Mouse (Mus musculus): ENCODE results near the gene Ubn2. TPM values are rescaled to one million over a fixed set of nuclear protein-coding genes. Genes with fewer than 3 reads are reported as not detected.

Gene Ubn2
- polyA plus RNA-seq (2015; fragmentation: Nextera tagmentation; extraction: Ambion mirVana): 15.9 and 16.3 TPM in 2 replicates

GRCm38 (mm10) chr6:38433261-38434033, at the start of gene Ubn2:
Gene Ubn2 (plus strand): TSS chr6:38433950.

DNA sequence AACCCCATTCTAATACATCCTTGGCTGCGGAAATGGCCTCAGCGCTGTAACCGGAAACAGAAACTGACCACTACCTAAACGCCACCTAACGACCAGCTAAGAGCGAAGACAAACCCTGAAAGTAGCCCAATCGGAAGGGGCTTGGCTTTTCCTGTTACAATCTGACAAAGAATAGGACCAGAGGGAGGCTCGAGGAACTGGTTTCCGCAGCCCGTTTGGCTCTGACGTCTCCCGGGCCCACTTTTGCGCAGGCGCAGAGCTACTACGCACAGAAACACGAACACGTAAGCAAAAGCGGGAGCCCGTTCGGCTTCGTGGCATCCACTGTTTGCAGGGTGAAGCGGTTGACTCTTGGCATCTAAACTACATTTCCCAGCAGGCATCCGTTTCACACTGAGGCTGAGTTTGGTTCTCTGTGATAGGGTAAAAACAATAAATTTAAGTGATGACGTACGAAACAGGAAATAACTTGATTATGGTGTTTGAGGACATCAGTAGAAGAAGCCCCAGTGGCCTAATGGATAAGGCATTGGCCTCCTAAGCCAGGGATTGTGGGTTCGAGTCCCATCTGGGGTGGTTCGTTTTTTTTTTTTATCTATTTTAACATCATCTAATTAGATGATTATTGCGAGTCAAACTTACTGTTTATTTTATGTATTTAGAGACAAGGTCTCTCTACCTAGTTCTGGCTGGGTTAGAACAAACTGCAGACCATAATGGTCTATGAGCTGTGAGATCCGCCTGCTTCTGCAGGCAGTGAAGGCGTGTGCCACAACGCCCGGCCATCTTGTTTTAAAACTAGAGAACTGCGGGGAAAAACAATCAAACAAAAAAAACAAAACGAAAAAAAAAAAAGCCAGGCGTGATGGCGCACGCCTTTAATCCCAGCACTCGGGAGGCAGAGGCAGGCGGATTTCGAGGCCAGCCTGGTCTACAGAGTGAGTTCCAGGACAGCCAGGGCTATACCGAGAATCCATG, 100.0 kb downstream of the Ubn2 start, which contains the start of gene Fmc1:
Gene Fmc1 (plus strand): TSS at position 75 of the 978 bp plus-strand sequence.

GRCm38 (mm10) chr6:38551062-38551988, 117.6 kb downstream of the Ubn2 start, which contains the start of gene Luc7l2:
Gene Luc7l2 (plus strand): TSS chr6:38551334.

Small RNA genes within 50 kb of the gene (microRNA-seq; reads per million reads assigned to microRNA genes)
- gene Mir7670: not detected

Other genes starting within 250 kb of the Ubn2 start
- gene D630045J12Rik, start 179.9 kb upstream of the Ubn2 start, polyA plus RNA-seq (2015; fragmentation: Nextera tagmentation; extraction: Ambion mirVana): 7.8 and 9.5 TPM in 2 replicates
- 3.3 and 3.4 TPM in 2 replicates for gene Zc3hav1l, start 134.7 kb upstream of the Ubn2 start, polyA plus RNA-seq (2015; fragmentation: Nextera tagmentation; extraction: Ambion mirVana)
- gene Zc3hav1, start 79.3 kb upstream of the Ubn2 start, polyA plus RNA-seq (2015; fragmentation: Nextera tagmentation; extraction: Ambion mirVana): 2.5 and 2.7 TPM in 2 replicates
- gene Ttc26, start 52.5 kb upstream of the Ubn2 start, polyA plus RNA-seq (2015; fragmentation: Nextera tagmentation; extraction: Ambion mirVana): 3.0 and 3.3 TPM in 2 replicates
- 267 and 293 TPM in 2 replicates for gene Fmc1, start 99.6 kb downstream of the Ubn2 start, polyA plus RNA-seq (2015; fragmentation: Nextera tagmentation; extraction: Ambion mirVana)
- 35.8 and 39.6 TPM in 2 replicates for gene Luc7l2, start 117.4 kb downstream of the Ubn2 start, polyA plus RNA-seq (2015; fragmentation: Nextera tagmentation; extraction: Ambion mirVana)
- gene Klrg2, start 203.3 kb downstream of the Ubn2 start, polyA plus RNA-seq (2015; fragmentation: Nextera tagmentation; extraction: Ambion mirVana): 0.30 and 0.45 TPM in 2 replicates
- gene Clec2l, start 229.1 kb downstream of the Ubn2 start, polyA plus RNA-seq (2015; fragmentation: Nextera tagmentation; extraction: Ambion mirVana): 81.9 and 108 TPM in 2 replicates

All from neural tube, postnatal 0 days (tissue).